Mouse (Mus musculus) urinary bladder, postnatal 14 days (tissue): ENCODE measurements around the gene Olfr127.
"Not testable (repeated sequence)": the region's sequence is repeated elsewhere in the genome, so short reads cannot be mapped to it uniquely, and the experiment has no call there.

ENCODE experiments used
- DNase-seq: peaks from one replicate; pipeline ENCODE4 v3.0.0; 2021; ENCODE audit warnings: low spot score

Gene Olfr127

DNA sequence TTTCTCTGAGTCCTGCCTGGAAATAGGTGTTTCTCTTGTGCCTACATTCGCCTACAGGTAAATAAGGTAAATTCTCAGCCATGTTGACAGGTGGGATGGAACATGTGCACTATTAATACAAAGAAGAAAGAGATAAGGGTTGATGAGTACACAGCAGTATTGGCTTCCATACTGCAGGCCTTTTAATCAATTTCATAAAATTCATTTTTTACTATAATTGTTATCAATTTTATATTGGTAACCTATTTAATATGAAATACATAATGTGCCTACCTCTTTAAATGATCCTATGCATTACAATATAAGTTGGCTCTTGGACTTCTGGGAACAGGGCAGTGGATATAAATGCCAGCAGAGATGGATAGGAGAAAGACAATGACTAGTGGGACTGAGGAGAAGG lies at the start of gene Olfr127:
TSS of gene Olfr127 (plus strand) at position 301 of the 400 bp plus-strand sequence.
- DNase-seq: no peak

DNA sequence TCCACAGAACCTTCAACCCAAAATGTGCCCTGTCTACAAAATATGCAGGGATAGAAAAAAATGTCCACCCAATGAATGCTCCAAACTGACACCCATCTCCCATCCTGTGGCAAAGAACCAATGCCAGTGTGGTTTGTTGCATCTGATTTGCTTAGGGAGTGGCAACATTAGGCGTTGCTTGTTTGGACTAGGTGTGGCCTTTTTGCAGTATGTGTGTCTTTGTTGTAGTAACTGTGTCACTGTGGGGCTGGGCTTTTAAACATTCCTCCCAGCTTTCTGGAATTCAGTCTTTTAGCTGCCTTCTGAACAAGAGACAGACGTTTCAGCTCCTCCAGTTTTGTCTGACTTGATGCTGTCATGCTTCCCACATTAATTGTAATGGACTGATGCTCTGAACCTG lies 36.3 kb upstream of the Olfr127 start:
- no peak for DNase-seq

DNA sequence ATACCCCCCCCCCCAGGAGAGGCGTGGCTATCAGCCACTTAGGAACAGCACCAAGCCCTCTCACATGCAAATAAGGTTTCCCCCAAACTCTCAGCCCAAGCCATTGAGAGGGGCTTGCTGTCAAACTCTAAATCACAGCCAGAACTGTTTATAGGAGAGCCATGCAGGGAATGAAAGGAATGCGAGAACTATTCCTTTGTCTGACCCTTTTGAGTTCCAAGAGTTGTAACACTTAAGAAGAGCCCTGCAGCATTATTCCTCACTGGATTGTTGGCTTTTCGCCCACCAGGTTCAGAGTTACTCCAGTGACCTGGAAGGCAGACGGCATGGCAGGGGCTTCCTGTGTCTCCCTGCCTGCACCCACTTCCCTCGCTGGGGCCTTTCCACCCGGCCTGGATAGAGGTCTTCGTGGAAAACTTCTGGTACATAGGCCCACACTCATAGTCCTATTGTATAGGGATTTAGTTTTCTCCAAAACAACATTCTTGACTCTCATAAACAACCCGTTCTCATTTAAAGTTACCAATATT lies 30.5 kb upstream of the Olfr127 start:
- no peak for DNase-seq

DNA sequence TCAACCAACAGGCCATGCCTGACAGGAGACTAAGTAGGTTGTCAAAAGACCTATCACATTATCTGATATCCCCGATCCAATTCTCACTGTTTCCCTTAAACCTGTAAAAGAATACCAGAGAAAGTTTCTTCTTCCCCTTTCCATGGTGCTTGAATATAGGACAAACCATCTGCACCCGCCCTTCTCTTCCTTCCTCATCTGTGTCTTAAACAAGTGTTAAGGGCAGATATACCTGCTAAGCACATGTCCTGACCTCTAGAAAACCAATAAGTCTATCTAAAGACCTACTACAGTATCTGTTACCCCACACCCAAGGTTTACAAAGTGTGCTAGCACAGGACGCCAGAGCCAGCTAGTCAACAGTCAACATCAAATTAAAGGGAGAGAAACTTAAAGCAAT lies 26.4 kb upstream of the Olfr127 start:
- DNase-seq: no peak

DNA sequence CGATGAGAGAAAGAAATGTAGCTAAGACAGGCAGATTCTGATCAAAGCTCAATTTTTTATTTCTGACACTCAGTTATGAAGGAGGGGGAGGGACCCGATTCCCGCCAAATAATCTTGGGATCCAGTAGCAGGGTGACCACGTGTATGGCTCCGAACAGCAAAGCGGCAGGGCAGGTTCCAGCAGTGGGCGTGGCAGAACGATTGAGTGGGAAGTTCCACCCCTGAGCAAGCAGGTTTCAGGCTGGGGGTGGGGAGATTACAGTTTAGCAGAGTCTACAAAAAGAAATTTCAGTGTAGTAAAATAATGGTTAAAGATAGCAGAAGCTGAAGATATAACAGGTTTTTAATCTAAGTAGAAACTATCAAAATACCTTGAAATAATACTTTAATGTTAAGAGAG lies 6.6 kb downstream of the Olfr127 start:
- DNase-seq: not testable (repeated sequence)

DNA sequence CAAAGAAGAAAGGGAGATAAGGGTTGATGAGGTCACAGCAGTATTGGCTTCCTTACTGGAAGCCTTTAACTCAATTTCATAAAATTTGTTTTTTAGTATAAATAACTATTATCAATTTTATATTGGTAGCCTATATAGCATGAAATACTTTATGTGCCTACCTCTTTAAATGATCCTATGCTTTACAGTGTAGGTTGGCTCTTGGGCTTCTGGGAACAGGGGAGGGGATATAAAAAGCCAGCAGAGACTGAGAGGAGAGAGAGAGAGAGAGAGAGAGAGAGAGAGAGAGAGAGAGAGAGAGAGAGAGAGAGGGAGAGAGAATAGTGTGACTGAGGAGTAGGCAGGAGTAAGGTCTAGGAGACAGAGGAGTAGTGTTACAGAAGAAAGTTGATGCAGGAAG lies 20.0 kb downstream of the Olfr127 start, which contains the start of gene Olfr128:
TSS of gene Olfr128 (plus strand) at position 301 of the 400 bp plus-strand sequence.
- DNase-seq: no peak

DNA sequence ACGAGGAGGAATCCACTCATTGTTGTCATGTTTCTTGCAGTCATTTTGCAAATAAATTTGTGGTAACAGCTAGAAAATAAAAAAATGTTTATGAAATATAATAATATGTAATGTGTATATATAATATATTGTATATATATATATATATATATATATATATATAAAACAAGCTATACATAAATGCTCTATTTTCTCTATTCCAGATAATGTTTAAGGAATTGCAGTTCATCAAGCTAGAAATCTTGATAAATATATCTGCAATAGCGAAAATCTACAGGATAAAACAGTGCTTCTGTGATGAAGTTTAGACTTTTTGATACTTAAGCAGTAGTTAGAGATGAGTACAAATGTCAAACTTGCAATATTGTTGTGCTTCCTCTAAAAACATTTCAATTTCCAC lies 52.7 kb downstream of the Olfr127 start, which contains the start of gene Olfr761:
TSS of gene Olfr761 (minus strand) at position 101 of the 400 bp plus-strand sequence.
- no peak for DNase-seq
